Mouse (Mus musculus) olfactory bulb, adult 2 months (tissue): ENCODE data around the gene Kcnn3.

ENCODE experiments used
- CTCF ChIP-seq: fragments of 200-500 bp; IDR thresholded peaks from 2 replicates; pipeline ENCODE4 v1.5.1; 2012; ENCODE audit warnings: low read depth, mild to moderate bottlenecking, low read length, moderate library complexity; ENCODE audit not compliant: insufficient read depth
- POLR2A ChIP-seq: fragments of 200-500 bp; IDR thresholded peaks from 2 replicates; pipeline ENCODE4 v1.6.1; 2012; ENCODE audit warnings: mild to moderate bottlenecking, low read depth, low read length, moderate library complexity; ENCODE audit not compliant: insufficient read depth

DNA sequence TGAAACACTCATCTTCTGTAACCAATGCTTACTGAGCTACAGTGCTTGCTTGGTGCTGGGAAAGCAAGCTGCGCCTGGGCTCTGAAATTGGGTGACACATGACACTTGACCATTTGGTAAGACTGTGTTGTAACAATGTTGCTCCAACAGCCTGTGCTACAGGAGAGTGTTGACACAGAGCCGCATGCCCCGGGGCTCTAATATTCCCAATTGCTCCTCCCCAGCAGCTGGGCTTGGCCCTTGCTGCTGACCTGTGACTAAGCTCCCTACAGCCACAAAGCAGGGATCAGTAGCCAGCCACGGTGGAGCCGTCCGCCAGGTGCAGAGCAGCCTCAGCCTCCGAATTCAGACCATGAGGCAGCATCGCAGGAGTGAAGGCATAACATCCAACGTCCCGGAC is 58.8 kb downstream of the Kcnn3 start:
- TF ChIP-seq CTCF: no peak
- TF ChIP-seq POLR2A: no peak
